Mouse (Mus musculus) MEL (cell line): ENCODE data around the gene Eef2kmt.
"Not testable (repeated sequence)": the region's sequence is repeated elsewhere in the genome, so short reads cannot be mapped to it uniquely, and the experiment has no call there.

Experiments
- CTCF ChIP-seq, 3 experiments: IDR thresholded peaks in 2 of 3; conservative IDR thresholded peaks in 1 of 3; 2 replicates each; pipeline ENCODE4 v1.5.1; 2011 to 2012; ENCODE audit warnings: low read length in 3 of 3, low read depth in 2 of 3, mild to moderate bottlenecking in 2 of 3, improper control_type of control experiment in 1 of 3, inconsistent platforms in 1 of 3, mixed read lengths in 1 of 3, moderate library complexity in 1 of 3; ENCODE audit not compliant: control insufficient read depth in 1 of 3, insufficient read depth in 1 of 3, poor library complexity in 1 of 3, severe bottlenecking in 1 of 3
- MXI1 ChIP-seq: IDR thresholded peaks from 2 replicates; pipeline ENCODE4 v1.6.1; 2011; ENCODE audit warnings: mild to moderate bottlenecking, low read depth, low read length, improper control_type of control experiment

DNA sequence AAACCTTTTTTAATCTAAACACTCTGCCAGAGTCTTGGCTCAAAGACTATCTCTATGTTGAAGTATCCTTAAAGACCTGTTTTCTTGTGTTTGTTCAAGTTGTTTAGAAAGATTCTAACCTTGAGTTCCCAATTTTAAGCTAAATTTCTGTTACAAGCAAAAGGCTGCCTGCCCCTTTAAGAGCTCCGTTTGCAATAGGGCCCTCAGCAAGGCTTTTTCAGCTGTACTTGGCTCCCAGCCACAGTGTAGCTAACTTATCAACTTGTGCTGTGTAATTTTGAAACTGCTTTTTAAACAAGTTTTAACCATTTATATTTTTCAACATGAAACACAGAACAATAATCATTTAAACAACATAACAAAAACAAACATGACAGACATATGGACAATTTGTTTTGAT, 29.2 kb downstream of the Eef2kmt start:
- TF ChIP-seq CTCF (IDR thresholded peaks at IDR 0.05 in 2 of 3, conservative IDR thresholded peaks at IDR 0.05 in 1 of 3; ENCODE audit: control insufficient read depth in 1 of 3, insufficient read depth in 1 of 3, low read depth in 2 of 3, low read length in 3 of 3, poor library complexity in 1 of 3, severe bottlenecking in 1 of 3); MXI1: not testable (repeated sequence)
